Mouse (Mus musculus) T-helper 1 cell (primary cell): ENCODE data around the gene Krt24.

ENCODE experiments used
- in situ Hi-C: fragments of 300-600 bp; cut with MboI, MseI; formaldehyde crosslinking; loops from one replicate; pipeline ENCODE4 v1.15.1; 2025; ENCODE audit warnings: high pct_unique_total_duplicates

Krt24 gene

GRCm38 (mm10) chr11:99252671-99253070, 32.4 kb downstream of the Krt24 start:
- in situ Hi-C loops, result no loop called here

- in situ Hi-C loops, result no loop called here
Measured at GRCm38 (mm10) chr11:99250666-99251065, 34.4 kb downstream of the Krt24 start.

GRCm38 (mm10) chr11:99250241-99250640, 34.8 kb downstream of the Krt24 start:
- in situ Hi-C loops, result no loop called here

- in situ Hi-C loops, result loop anchor here (5.0 to 10.0 kb wide), 2 partner anchors 43 to 1134 kb away; no protein-coding TSS in a partner anchor
Measured at GRCm38 (mm10) chr11:99249115-99249514, 35.9 kb downstream of the Krt24 start.

- in situ Hi-C loops, result loop anchor here (5.0 to 10.0 kb wide), 2 partner anchors 44 to 1133 kb away; no protein-coding TSS in a partner anchor
Measured at GRCm38 (mm10) chr11:99247916-99248315, 37.1 kb downstream of the Krt24 start.

GRCm38 (mm10) chr11:99244519-99244918, 40.5 kb downstream of the Krt24 start:
- in situ Hi-C loops, result loop anchor here (10.0 kb wide), 1 partner anchor 1130 kb away; no protein-coding TSS in a partner anchor

GRCm38 (mm10) chr11:99243820-99244374, 41.2 kb downstream of the Krt24 start, which contains the start of gene Krt222:
Gene Krt222, minus strand, starts transcription at chr11:99244085.
- in situ Hi-C loops, result loop anchor here (10.0 kb wide), 1 partner anchor 1129 kb away; no protein-coding TSS in a partner anchor

- in situ Hi-C loops, result loop anchor here (10.0 kb wide), 1 partner anchor 1129 kb away; no protein-coding TSS in a partner anchor
Measured at GRCm38 (mm10) chr11:99243200-99243819, 41.8 kb downstream of the Krt24 start.

- in situ Hi-C loops, result loop anchor here (10.0 kb wide), 1 partner anchor 1127 kb away; no protein-coding TSS in a partner anchor
Measured at GRCm38 (mm10) chr11:99242056-99242455, 43.0 kb downstream of the Krt24 start.

- in situ Hi-C loops, result no loop called here
Measured at GRCm38 (mm10) chr11:99238468-99238867, 46.6 kb downstream of the Krt24 start.

GRCm38 (mm10) chr11:99231049-99231816, 53.8 kb downstream of the Krt24 start:
- in situ Hi-C loops, result no loop called here

GRCm38 (mm10) chr11:99230261-99231048, 54.6 kb downstream of the Krt24 start, which contains the start of gene Smarce1:
Gene Smarce1, minus strand, starts transcription at chr11:99231017.
- in situ Hi-C loops, result no loop called here
